Mouse (Mus musculus) C2C12 (cell line): Measurements from ENCODE around the gene Lrriq4.

ENCODE experiments used
- CEBPB ChIP-seq: IDR thresholded peaks from one replicate; pipeline ENCODE4 v1.6.1; 2011; ENCODE audit warnings: low read depth, mild to moderate bottlenecking, control low read depth, moderate library complexity
- CTCF ChIP-seq: IDR thresholded peaks from one replicate; pipeline ENCODE4 v1.5.1; 2011; ENCODE audit not compliant: control insufficient read depth, insufficient read depth, insufficient read length

GRCm38 (mm10) chr3:30620132-30620531, 24.2 kb upstream of the Lrriq4 start:
- TF ChIP-seq CTCF (no peak), CEBPB (no peak)
